Mouse (Mus musculus) layer of hippocampus, adult 9-11 months (tissue): ENCODE measurements around the gene Ipo4.

Experiments used
- DNase-seq: peaks from one replicate; pipeline ENCODE4 v3.0.0; 2022

The Ipo4 gene

DNA sequence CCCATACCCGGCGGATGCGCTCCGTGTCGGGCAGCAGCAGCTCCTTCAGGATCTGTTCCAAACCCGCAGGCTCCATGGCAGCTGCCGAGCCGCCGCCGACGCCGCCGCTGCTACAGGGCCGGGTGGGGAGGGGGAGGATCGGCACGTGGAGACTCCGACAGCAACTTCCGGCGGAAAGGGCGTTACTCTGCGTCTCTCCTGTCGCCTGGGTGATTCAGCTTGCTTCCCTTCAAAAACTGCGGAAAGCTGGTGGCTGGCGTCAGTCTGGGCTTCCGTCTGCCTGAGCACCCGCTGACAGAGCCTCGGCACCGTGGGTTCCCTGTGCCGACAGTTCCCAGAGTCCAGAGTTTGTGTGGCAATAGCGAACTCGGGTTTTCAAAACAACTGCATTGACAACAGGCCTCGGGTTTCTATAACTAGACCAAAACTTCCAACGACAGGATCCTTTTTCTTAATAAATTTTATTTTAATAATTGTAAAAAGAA, at the start of gene Ipo4:
Ipo4 (minus strand) TSS at position 435 of the 485 bp plus-strand sequence.
- peak; percentile 92 for DNase-seq

DNA sequence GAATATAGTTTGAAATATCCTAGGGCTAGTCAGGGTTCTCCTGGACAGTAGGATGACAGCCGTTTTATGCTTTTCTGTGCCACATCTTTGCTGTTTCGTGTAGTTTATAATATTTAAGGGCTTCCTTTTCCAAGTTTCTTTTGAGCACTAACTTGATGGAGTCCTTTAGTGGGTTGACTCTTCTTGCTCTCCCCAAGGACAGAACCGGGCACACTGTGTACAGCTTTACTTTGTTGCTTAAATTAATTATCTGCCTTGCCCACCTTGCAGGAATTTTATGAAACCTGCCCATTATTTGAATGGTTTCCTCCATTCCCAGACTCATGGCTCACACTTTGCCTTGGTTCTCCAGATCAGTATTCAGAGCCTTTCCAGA, 46.3 kb upstream of the Ipo4 start:
- no peak for DNase-seq

DNA sequence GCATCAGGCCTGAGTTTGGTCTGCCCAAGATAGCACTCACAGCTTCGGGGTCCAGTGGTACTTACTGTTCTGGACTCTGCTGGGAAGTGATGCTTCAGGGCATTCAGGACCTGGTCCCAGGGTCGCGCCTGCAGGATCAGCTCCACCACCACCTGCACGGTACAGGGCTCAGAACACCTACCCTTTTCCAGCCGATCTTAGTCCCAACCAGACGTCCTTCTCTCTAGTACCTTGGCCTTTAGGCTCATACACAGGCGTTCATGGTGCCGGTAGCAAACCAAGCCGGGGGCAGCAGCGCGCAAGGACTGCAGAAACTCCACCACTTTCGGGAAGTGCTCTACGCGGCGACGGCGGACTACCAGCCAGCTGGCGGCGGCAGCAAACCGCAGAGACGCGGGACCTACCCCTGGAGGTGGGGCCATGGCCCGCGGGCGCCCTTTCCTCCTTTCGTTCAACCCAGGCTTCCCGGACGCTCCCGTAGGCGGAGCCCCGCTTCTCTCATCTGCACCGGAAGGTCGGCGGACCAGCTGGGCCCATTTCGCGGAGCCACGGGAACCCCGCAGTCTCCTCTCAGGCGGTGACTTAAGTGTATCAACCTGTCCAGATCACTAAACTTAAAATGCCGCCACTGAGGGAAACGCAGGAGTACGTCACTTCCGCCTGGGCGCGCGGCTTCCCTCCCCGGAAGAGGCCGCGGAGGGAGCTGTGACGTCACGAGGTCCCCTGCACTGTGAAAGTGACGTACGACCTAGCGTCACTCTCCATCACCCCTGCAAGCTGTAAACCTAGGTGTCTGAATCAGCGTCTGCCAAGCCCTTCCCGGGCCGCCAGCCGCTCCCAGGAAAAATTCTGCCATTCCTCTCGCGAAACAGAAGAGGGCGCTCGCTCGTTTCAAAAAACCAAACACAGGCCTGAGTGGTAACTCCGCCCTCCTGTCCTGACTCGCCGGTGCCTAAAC, 45.7 kb upstream of the Ipo4 start, which contains the start of gene Tinf2:
Tinf2 (minus strand) TSS at position 661 of the 958 bp plus-strand sequence.
- DNase-seq: peak; percentile 97

DNA sequence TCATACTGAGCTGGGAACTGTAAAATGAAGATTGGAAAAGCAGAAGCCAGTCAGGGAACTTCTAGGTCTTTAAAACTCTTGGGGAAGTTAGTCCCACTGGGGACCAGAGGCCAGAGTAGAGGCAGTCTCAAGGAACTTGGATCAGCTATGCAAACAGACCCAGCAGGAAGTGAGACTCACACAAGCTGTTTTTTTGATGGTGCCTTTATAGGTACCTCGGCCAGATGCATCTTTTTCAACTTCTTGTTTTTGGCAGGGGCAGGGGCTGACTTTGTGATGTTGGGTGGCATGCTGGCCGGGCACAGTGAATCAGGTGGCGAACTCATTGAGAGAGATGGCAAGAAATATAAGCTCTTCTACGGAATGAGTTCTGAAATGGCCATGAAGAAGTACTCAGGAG, 41.9 kb upstream of the Ipo4 start:
- DNase-seq: peak; percentile 26

DNA sequence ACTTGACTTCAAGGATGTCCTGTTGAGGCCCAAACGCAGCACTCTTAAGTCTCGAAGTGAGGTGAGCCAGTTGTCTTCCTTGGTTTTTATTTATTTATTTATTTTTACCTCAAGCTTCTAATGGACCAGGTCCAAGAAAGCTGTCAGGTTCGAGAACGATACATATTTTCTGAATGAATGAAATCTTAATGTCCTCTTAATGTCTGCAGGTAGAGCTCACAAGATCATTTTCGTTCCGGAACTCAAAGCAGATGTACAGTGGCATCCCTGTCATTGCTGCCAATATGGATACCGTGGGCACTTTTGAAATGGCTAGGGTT, 36.9 kb upstream of the Ipo4 start:
- DNase-seq: no peak

DNA sequence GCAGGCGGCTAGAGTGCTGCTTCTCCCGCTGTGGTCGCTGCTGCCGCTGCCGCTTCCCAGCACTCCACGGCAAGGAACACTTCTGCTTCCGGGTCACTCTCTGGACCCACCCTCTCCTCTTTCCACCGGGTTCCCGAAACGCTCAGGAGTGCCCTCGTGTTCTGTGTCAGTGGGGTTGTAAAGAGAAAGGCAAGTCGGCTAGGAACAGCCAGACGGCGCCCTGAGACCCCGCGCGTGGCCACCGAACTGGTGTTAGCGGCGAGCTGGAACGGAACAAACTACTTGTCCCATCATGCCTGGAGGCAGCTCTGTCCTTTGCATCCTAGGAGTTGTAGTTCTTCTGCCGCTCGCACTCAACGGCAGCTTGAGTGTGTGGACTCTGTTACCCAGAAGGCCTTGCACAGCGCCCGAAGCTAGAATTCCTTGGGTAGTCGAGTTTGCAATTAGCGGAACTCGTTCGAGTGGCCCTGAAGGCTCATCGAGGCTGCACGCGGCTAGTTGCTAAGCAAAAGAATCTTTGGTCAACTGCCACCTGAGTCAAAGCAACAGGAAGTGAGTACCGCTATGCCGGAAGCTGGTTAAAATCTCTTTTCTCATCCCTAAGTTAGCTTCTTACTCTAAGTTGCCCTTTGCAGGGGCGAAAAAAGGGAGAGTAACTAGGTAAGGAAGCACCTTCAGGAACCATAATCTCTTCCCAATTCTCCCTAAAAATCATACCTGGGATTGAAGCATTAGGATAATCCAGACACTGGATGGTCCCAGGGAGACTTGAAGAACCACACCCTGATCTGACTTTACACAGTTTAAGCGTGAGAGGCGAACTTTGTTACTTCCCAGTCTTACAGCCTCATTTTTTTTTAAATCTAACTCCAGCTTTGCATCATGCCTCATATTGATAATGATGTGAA, 36.3 kb upstream of the Ipo4 start, which contains the start of the genes Gmpr2 and Nedd8:
Gmpr2 (plus strand) TSS at position 109 of the 908 bp plus-strand sequence.
Nedd8 (minus strand) TSS at position 292 of the 908 bp plus-strand sequence.
- DNase-seq: peak; percentile 97

DNA sequence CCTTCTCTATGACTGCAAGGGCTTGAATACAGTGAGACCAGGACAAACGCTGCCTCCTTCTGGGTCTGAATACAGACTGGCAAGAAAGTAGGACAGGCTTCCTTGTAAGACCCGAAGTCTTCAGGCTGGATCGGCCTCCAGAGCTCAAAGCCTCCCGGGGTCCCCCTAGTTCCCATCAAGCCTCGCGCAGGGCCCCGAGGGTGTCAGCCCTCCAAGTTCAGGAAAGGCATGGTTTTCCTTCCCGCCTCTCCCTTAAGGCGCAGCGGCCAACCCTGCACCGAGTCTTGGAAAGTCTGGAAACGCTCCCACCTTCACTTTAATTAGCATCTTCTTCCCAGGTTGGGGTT, 35.7 kb upstream of the Ipo4 start:
- no peak for DNase-seq

DNA sequence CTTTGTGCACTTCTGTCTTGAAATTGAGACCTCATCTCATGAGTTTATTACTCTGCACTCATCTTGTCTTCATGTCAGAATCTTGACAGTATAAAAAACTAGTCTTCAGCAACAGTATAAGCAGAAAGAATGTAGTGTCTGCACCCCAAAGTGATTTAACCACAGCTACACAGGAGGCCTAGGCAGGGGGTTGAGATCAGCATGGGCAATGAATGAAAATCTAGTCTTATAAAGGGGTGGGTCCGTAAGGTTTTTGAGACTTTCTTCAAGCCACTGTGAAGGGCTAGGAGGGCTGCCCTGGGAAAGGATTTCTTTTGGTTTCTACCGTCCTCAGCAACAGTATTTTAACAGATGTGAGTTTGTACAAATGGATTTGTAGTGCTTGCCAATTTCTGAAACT, 24.9 kb upstream of the Ipo4 start:
- DNase-seq: no peak

DNA sequence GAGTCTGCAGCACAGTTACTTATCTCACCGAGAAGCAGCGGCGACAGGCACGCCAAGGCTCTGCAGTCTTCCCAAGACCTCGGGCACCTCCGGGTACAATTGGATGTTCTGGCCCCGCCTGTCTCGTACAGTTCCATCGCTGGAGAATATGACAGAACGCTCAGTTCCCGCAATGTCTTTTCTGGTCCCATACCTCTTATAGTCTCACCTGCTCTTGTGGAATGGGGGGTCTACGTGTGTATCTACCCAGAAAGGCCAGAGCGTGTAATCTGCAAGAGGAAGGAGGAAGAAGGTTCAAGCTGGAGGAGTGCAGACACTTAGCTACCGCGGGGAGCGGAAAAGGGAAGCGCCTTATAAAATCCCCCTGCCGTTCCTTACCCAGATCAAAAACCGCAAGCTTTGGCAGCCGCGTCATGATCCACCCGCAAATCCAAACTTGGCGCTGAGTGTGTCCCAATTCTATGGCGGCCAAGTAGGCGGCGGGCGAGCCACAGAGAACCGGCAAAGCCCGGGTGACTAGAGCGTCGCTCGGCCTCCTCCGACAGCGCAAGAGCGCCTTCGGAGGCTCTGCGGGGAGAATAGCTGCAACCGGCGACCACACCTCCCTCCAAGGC, 24.3 kb upstream of the Ipo4 start, which contains the start of gene Mdp1:
Mdp1 (minus strand) TSS at position 549 of the 614 bp plus-strand sequence.
- DNase-seq: peak; percentile 82

DNA sequence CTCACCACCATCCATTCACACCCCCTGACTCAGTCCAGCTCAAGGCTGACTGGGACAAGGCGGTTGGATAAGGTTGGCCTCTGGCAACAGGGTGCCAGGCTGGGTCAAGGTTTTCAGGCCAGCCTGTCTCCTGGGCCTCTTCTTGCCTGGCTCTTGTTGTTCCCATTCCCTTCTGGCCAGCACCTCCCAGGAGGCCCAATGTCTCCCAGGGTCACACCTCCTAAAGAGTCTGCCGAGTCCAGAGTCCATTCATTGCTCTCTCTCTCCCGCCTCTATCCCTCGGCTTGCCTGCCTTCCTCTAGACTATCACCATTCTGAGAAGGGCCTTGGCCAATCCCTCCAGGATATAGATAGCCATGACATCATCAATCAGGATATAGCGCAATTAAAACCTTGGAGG, 22.3 kb upstream of the Ipo4 start:
- DNase-seq: no peak

DNA sequence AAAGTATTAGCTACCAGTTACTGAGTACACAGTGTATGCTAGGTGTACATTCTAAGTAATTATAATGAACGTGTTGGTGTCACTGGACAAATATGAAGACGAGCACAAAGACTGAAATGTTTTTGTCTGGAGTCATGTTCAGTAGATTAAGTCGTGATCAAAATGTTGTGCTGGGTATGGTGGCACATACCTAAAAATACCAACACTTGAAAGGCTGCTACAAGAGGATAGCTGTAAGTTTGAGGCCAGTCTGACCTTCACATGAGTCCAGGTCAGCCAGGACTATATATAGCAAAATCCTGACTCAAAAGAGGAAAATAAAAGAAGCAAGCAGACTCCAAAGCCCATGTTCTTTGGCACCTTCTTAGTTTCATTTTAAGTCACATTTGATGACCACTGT, 21.2 kb upstream of the Ipo4 start:
- no peak for DNase-seq

DNA sequence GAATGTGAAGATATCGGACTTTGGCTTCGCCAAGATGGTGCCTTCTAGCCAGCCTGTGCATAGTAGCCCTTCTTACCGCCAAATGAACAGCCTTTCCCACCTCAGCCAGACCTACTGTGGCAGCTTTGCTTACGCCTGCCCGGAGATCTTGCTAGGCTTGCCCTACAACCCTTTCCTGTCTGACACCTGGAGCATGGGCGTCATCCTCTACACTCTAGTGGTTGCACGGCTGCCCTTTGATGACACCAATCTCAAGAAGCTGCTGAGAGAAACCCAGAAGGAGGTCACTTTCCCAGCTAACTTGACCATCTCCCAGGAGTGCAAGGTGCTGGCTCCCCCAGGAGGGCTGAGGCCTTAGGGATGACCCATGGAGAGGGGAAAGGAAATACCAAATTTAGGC, 15.8 kb upstream of the Ipo4 start:
- no peak for DNase-seq

DNA sequence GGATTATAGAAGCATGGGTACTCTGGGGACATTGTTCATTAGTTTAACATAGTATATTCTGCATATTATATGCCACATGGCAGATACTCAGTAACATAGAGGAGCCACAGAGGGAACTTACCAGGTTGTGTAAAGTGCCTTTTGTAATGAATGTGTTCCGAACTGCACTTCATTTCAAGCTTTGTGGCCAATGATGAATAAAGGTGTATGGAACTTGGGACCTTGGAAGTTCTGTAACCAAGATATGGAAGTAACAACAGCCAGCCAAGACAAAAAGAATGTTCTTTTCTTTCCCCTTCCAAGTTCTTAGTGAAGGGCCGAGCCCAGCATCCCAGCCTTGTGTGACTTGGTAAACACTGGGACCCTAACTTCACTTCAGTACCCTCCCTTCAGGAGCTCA, 14.1 kb upstream of the Ipo4 start, which contains the start of gene Tssk4:
Tssk4 (plus strand) TSS at position 301 of the 400 bp plus-strand sequence.
- DNase-seq: no peak

DNA sequence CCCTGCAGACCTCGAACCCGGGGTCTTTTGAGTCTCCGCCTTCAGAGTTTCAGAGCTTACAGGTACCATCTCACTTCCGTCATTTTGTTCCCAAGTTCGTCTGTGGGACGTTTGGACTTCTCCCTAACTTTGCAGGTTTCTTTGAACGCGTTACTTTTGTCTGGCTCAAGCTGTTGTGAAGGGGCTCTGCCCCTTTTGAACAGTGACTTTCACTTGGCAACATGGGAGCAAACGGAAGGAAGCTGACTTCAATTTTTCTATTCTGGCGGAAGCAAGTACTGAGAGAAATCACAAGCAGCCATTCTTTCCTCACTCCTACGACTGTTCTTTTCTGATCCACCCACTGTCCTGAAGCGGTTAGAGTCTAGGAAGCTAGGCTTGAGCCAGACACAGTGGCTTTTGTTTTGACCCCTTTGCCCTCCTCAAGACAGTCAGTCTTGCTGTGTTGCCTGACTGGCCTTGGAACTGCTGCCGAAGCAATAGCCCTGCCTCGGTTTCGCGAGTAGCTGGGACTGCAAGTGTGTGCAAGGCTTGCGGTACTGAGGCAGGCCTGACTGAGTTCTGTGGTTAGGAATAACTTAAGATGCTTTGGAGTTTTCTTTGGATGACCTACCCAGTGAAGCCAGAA, 8.6 kb upstream of the Ipo4 start:
- no peak for DNase-seq

DNA sequence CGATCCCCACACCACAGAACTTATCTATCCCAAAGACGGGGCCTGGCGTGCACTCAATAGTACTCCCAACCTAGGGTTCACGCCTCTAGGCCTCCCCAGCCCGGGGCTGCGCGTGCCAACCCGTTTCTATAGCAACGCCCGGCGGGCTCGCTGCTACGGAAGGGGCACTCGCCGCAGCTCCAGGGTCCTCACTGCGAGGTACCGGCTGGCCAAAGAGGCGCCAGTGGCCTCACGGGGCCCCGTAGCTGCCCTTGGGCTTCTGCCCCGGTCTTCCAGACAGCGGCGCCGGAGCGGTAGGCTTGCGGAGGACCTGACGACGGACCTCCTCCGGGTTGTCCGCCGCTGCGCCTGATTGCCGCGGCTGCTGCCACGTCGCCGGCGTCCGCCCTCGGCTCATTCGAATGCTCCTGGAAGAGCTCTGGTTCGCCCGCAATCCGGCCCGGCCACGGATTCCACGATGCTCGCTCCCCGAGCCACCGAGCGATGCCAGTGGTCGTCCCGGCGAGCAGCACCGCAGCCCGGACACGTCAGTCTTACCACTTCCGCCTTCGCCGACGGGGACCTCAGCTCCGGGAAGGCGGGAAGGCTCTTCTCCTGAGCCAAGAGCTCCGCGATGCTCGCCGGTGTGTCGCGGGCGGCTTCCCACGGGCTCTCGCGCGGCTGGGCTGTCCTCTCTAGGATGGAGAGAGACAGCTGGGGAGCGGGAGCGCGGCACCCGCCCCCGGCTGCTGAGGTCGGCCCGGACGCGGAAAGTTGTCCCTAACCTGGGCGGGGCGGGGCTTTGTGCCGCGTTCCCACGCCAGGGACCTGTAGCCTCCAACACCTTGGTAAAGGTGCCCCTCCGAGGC, 7.5 kb upstream of the Ipo4 start, which contains the start of gene Tm9sf1:
Tm9sf1 (minus strand) TSS at position 747 of the 848 bp plus-strand sequence.
- peak; percentile 87 for DNase-seq

DNA sequence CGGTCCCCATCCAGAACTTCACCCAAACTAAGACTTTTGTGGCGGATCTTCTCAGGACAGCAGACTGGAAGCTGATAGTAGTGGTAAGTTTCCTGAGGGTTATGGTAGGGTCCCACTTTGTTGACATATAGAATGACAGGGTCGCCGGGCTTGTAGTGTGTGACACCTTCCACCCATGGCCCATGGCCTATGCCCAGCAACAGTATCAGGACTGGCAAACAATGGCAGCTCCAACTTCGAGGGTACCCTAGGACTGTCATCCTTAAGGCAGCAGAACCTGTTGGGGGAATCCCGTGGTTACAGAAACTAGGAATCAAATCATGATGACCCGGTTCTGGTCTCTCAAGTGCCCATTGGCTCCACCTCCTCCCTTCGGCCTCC, 6.9 kb upstream of the Ipo4 start:
- no peak for DNase-seq

DNA sequence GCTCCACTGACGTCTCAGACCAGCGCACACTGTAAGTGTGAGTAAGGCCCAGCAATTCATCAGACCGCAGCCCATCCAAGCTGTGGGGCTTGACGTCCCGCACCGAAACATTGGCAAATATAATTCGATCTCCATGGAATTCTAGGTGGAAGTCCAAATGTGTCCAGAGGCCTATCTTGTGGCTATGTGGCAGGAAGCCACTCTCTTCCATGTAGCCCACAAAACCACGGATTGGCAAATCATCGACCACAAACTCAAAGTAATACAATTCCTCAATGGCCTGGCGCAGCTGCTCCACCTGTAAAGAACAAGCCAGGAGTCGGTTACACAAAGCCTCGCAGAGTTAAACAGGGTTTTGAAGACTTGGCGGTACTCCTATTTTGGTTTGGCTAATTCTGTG, 5.5 kb upstream of the Ipo4 start:
- DNase-seq: no peak

DNA sequence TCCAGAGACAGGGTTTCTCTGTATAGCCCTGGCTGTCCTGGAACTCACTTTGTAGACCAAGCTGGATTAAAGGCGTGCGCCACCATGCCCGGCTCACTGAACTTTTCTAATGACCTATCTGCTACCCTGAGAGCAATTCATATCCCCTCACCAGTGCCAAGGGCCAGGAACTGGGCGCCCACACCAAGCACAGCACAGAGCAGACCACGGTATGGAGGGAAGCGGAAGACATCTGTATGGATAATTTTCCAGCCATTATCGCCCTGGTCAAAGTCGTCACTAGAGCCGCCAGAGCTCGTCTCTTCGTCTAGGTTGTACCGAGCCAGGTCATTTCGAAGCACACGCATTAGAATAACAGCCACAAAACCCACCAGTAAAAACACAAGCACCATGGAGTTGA, 5.1 kb upstream of the Ipo4 start:
- no peak for DNase-seq

DNA sequence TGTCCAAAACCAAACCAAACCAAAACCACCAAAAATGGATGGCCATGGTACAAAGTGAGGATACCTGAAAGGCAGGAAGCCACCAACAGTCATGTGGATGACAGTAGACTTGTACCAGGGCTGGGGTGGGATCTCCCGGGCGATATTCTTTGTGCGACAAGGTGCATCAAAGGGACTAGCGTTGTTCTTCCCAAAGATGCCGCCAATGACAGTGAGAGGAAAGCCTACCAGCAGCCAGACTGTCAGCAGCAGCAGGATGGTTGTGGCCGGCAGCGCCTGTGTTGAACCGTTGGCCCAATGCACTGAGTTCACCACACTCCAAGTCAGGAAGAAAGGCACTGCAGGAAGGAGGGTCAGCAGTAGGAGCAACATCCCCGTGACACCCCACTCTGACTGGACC, 2.0 kb upstream of the Ipo4 start, which contains the start of gene Gm49378:
Gm49378 (minus strand) TSS at position 101 of the 400 bp plus-strand sequence.
- DNase-seq: no peak

DNA sequence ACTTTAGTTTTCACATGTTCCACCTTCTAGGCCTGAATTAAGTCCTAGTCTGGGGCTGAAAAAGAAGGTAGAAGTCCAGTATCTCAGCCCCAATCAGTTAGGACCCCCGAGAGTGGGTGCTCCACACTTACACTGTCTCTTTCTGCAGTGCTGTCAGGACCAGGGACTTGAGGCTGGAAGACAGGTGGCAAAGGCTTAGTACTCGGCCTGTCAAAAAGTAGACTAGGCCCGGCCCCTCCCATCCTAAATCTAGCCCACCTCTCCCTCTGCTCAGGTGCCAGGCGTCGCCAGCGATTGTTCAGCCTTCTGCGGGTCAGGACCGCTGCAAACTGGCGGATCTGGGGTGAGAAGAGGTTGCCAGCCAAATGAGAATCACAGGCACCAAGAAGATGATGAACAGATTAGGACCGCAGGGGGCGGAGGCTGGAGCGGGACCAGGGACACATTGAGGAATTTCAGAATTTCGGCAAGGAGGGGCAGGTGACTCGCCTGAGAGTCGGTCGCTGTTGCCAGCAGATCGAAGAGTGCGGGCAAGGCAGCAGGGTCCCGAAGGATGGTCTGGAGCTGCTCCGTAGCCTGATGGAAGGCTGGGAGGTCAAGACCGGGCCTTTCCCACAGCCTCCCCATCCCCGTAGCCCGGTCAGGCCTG, 759 bp downstream of the Ipo4 start:
- DNase-seq: no peak

DNA sequence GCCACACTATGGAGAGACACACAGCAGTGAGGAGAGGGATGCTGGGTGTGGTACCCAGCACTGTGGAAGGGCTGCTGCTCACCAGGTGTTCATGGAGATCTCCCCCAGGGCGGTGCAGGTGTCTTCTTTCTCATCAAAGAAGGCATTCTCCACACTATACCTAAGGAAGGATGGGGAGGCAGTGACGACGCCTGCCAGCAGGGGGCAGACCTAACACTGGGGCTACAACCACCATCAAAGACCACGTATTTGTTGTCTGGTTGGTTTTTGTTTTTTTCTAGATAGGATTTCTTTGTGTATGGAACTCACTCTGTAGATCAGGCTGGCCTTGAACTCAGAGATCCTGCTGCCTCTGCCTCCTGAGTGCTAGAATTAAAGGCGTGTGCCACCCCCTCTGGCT, 6.4 kb downstream of the Ipo4 start:
- DNase-seq: no peak
